17 mouse cellular contexts compared by ENCODE assay signal in the genomic region with DNA sequence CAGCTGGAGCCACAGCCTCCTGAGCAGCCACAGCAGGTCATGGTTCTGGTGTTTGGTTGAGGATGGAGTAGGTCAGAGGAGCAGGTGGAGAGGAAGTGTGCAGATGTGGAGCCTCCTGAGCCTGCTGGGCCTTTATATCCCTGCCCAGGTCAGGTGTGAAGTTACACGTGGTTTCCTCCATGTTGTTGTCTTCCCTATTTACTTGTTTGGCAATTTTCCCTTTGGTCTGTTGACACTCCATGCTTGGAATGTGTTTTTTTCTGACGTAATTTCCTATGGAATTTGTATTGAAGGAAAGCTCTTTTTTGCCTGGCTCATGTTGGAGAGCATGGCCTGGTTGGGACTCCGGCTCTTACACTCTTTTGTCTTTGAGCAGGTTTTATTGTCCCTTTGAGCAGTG. TPM values are rescaled to one million over a fixed set of nuclear protein-coding genes. Genes with fewer than 3 reads are reported as not detected.
"Had no signal": no experiment of that assay in that cellular context is flagged by ENCODE, and none has a peak within 500 bp of the region (broad histone marks: within the 10 kb centered on the region; RNA-seq: fewer than 3 reads in every experiment).

TSS of gene Krtap5-5 (minus strand) at position 101 of the 400 bp plus-strand sequence.

RNA-seq across cellular contexts. Expression of gene Krtap5-5, which starts in this region (rescaled TPM):
- total RNA-seq: megakaryocyte, adult 5-6 weeks; megakaryocyte-erythroid progenitor cell, adult 5-6 weeks had no signal
- polyA plus RNA-seq: liver, postnatal 0 days; lung, embryonic 15.5 days; midbrain, embryonic 10.5 days; midbrain, embryonic 12.5 days; midbrain, embryonic 14.5 days; midbrain, embryonic 16.5 days; myocyte; neural tube, embryonic 11.5 days; neural tube, embryonic 13.5 days; neural tube, embryonic 15.5 days; spleen, adult 2 months; stomach, embryonic 15.5 days; stomach, postnatal 0 days; thymus, adult 2 months; urinary bladder, adult 2 months had no signal
